Mouse (Mus musculus) cerebellum, adult 2 months (tissue): ENCODE measurements around the gene Pdzd8. TPM values are rescaled to one million over a fixed set of nuclear protein-coding genes. Genes with fewer than 3 reads are reported as not detected.

Experiments used
- DNase-seq, 2 experiments: peaks; one replicate each; pipeline ENCODE4 v3.0.0; 2021
- H3K27ac ChIP-seq: fragments of 200-500 bp; 2 replicates; pipeline ENCODE4 v1.5.1; 2012; ENCODE audit warnings: low read length, control low read depth, inconsistent platforms; ENCODE audit not compliant: insufficient read depth
- H3K27me3 ChIP-seq: fragments of 200-500 bp; 2 replicates; pipeline ENCODE4 v1.6.1; 2012; ENCODE audit warnings: inconsistent platforms, mild to moderate bottlenecking, low read length, moderate library complexity; ENCODE audit not compliant: control insufficient read depth, insufficient read depth
- H3K4me1 ChIP-seq: fragments of 200-500 bp; 2 replicates; pipeline ENCODE4 v1.6.1; 2011; ENCODE audit warnings: low read length; ENCODE audit not compliant: control insufficient read depth, insufficient read depth
- H3K4me3 ChIP-seq: fragments of 200-500 bp; replicated peaks from 2 replicates; pipeline ENCODE3; 2011; ENCODE audit warnings: mild to moderate bottlenecking, low read depth, low read length, control low read depth; ENCODE audit not compliant: insufficient read depth
- CTCF ChIP-seq: fragments of 200-500 bp; IDR thresholded peaks from 2 replicates; pipeline ENCODE4 v1.5.1; 2011; ENCODE audit warnings: low read depth, mild to moderate bottlenecking, control low read depth, low read length, moderate library complexity, borderline replicate concordance; ENCODE audit not compliant: insufficient read depth
- POLR2A ChIP-seq: fragments of 200-500 bp; IDR thresholded peaks from 2 replicates; pipeline ENCODE4 v1.6.1; 2011; ENCODE audit warnings: low read length, control low read depth, borderline replicate concordance; ENCODE audit not compliant: insufficient read depth
- WGBS: fragments of 180-500 bp; shearing (Covaris S2); methylation state at CpG from one replicate; pipeline ENCODE4 v1.1.7; 2018; 5-methylcytosine and 5-hydroxymethylcytosine counted together
- polyA plus RNA-seq: library from polyadenylated mRNA; depleted of rRNA; stranded (reverse); fragments of >200 nt; gene quantifications from 2 replicates; pipeline ENCODE4 v1.2.3, GENCODE M21; 2012

Pdzd8 gene
- polyA plus RNA-seq, 1 experiment = 21.0 TPM

DNA sequence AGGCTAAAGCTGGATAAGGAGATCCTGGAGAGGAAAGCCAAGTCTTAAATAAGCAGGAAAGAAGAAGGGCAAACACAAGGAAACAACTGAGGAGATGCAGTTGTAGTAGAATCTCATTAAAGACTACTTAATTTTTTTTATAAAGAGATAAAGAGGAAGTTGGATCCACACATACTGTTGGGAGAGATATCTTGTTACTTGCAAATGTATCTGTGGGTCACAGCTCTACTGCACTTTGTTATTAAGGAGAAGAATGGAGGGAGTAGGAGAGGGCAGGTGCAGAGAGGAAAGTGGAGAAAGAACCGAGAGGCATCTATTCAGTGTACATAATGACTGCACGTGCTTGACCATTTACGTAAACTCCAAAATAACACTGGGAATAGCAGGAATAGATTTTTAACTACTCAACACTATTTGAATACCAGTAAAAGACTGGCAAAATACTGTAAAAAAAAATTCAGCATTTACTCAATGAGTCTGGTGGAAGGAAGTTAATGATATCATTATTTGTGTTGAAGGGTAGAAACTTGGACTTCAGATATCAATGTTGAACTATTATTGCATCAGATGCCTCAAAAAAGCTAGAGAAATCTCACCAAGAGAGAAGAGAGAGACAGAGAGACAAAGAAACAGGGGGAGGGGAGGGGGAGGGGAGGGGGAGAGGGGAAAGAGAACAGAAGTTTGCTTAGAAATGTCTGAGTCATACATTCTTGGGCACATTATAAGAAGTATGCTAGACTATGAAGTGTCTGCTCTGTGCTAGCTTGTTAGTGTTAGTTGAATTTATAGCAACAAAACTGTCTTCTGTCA is 7.5 kb downstream of the Pdzd8 start:
- Histone ChIP-seq H3K27me3 (no peaks in the 10 kb centered on the region), H3K4me1 (no peaks in the 10 kb centered on the region; the same call in 1 of the 2 replicates), H3K4me3 (no peak overlapping the region), H3K27ac (no peak overlapping the region)
- DNase-seq = no peak
- TF ChIP-seq POLR2A (no peak), CTCF (no peak)
- WGBS = 91% methylated on average over 3 of the region's 3 CpGs

DNA sequence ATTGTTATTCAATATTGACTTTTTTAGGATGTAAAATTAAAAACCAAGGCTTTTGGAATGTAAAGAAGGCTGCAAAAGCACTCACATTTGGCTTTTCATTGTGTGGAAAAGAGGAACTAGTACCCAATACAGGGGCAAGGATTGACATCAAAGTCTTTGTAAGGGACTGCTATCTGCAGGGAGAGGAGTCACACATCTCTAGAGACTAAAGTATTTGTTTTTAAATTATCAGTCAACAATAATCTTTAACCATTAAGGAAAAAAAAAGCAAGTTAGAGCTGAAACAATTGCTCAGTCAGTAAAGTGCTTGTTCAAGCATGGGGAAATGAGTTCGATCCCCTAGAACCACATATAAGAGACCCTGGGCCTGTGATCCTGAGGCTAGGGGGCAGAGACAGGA is 8.9 kb downstream of the Pdzd8 start:
- Histone ChIP-seq H3K4me3 (no peak overlapping the region), H3K27me3 (no peaks in the 10 kb centered on the region), H3K27ac (no peak overlapping the region), H3K4me1 (no peaks in the 10 kb centered on the region)
- whole genome bisulfite sequencing = 100% methylated on average over 1 of the region's 1 CpGs
- TF ChIP-seq CTCF (no peak), POLR2A (no peak)
- no peak for DNase-seq

DNA sequence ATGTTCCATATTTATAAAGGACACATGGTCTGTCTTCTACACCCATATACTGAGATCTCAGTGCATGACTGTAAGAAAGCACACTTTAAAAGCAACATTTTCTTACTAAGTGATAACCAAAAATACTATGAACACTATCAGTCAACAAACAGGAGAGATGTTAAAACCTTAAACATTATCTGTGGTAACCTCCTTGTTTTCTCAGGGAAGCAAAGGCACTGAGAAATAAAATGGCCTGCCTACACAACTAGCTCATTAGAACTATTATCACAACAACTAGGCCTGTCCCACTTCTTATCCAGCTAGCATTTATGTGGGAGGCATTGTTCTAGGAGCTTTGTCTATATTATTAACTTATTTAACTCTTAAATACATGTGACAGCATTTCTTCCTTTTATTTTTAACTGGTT is 14.8 kb downstream of the Pdzd8 start:
- no peak for DNase-seq
- Histone ChIP-seq H3K4me3 (no peak overlapping the region), H3K27me3 (no peaks in the 10 kb centered on the region), H3K27ac (no peak overlapping the region), H3K4me1 (no peaks in the 10 kb centered on the region)
- TF ChIP-seq POLR2A (no peak), CTCF (no peak)

DNA sequence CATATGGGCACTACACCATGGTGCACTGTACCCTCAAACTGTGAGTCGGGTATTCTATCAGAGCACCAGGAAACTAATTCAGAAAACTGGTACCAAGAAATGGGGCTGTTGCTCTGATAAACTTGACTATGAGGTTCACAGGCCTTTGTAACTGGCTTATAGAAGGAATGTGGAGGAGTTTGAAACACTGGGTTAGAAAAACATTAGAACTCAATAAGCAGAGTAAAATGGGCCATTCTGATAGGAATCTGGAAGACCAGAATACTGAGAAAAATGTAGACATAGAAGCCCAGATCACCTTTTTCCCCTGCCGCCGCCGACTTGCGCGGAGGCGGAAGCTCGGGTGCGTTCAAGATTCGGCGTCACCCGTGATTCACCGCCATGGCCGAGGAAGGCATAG is 23.6 kb downstream of the Pdzd8 start, which contains the start of gene Rps12-ps3:
Gene Rps12-ps3, plus strand, starts transcription at position 301 of the 400 bp plus-strand sequence.
- Histone ChIP-seq H3K27ac (no peak within 1 kb of the TSS), H3K27me3 (no peaks in the 10 kb centered on the region), H3K4me1 (no peaks in the 10 kb centered on the region), H3K4me3 (no peak within 1 kb of the TSS)
- no peak for DNase-seq
- TF ChIP-seq POLR2A = no peak
- no peak for TF ChIP-seq CTCF
- 93% methylated on average over 14 of the region's 14 CpGs for WGBS

DNA sequence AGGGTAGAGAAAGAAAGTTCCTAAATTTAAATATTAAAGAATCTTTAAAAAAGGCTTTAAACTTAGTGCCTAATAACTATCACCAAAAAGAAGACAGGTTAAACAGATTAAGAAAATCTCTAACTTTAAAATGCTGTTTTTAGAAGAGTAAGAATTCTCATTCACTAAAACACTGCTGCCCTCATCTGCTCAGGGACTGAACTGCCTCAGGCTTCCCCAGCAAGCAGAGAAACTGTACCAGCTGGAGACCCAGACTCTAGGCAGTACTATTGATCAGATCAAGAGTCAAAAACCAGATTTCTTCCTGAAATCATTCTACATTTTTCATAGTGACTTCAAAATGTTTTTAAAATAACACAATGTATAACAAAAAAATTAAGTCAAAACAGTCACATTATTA is 29.0 kb downstream of the Pdzd8 start:
- H3K27me3 ChIP-seq = no peaks in the 10 kb centered on the region
- DNase-seq = no peak
- H3K4me3 ChIP-seq = no peak overlapping the region
- TF ChIP-seq POLR2A (no peak), CTCF (peak; percentile 31; the same call in 1 of the 2 replicates)
- H3K27ac ChIP-seq = no peak overlapping the region
- no peaks in the 10 kb centered on the region for H3K4me1 ChIP-seq

DNA sequence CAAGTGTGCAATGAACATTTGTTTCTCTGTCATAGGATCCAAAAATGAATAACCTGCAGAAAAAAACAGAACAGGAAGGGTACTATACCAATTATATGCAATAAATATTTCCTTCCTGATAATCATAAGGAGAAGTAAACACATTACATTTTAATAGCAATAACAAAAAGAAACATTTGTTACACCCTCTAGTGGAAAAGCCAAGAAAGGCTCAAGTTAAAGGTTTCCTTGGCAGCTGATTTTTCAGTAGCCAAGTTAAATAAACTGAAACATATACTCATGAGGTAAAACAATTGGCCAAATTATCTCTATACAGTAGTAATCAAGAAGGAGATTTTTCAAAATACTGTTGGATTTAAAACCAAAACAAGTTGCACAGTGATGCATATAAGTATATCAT is 30.3 kb downstream of the Pdzd8 start:
- Histone ChIP-seq H3K4me3 (no peak overlapping the region), H3K27me3 (no peaks in the 10 kb centered on the region), H3K27ac (no peak overlapping the region), H3K4me1 (no peaks in the 10 kb centered on the region)
- no peak for TF ChIP-seq CTCF
- TF ChIP-seq POLR2A = no peak
- DNase-seq = no peak

DNA sequence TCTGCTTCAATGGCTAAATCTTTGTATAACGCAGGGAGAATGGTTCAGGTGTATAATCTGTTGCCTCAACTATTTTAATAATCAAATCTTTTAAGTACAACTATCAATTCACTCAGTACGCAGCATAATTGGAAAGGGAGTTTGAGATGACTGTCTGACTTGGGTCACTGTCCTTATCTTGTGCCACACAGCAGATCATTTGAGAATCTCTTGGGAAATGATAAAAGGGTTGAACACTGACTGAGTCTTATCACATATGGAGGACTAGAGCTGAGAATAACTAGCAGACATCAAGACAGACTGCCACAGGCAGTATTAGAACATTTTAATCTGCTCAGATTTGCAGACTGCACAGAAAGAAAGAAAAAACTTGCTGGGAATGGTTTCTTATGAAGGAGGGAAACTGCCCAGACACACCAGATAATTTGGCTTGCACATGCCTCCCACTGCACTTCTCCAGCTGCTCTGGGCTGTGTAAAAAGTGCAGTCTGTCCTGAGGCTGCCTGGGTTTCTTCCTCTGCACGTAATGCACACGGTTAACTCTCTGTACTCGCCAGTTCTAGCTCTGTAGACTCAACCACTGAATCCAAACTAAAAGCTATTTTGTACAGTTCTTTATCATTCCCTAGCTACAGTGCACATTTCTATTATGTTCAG is 53.3 kb downstream of the Pdzd8 start:
- Histone ChIP-seq H3K4me1 (no peaks in the 10 kb centered on the region), H3K27ac (no peak overlapping the region), H3K27me3 (no peaks in the 10 kb centered on the region), H3K4me3 (no peak overlapping the region)
- no peak for DNase-seq
- TF ChIP-seq CTCF = no peak
- no peak for TF ChIP-seq POLR2A
- WGBS = 84% methylated on average over 5 of the region's 5 CpGs

DNA sequence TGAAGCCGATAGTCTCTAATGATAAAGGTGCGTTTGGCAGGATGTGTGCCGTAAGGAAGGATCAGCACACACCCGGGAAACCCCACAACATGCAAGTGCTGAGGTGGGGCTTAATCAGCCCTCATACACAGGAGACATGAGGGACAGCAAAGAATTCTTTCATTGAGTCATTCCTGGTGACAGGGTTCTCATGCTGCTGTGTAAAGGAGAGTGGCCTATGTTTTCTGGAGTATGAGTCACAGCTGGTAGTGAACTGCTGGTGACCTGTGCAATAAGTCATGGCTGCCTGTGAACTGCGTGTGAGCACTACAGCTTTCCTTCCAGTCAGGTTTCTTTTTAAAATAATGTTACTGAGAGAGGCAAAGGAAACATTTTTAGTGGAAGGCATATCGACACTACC is 55.8 kb downstream of the Pdzd8 start:
- 85% methylated on average over 6 of the region's 6 CpGs for WGBS
- Histone ChIP-seq H3K4me1 (no peaks in the 10 kb centered on the region), H3K27me3 (no peaks in the 10 kb centered on the region), H3K27ac (no peak overlapping the region), H3K4me3 (no peak overlapping the region)
- no peak for TF ChIP-seq POLR2A
- no peak for TF ChIP-seq CTCF
- DNase-seq = no peak
